Mouse (Mus musculus) forebrain, embryonic 15.5 days (tissue): Measurements from ENCODE around the gene 1810046K07Rik. TPM values are rescaled to one million over a fixed set of nuclear protein-coding genes. Genes with fewer than 3 reads are reported as not detected.
A peak's percentile ranks its signal among the peaks of the same experiment; 100 is the strongest.

ENCODE experiments used
- ATAC-seq: fragments of 200-750 bp; cut with Nextera tagmentation; replicated peaks from 2 replicates; pipeline ENCODE4 v1.8.0; 2017; ENCODE audit warnings: mild to moderate bottlenecking, moderate TSS enrichment, moderate library complexity
- H3K27ac ChIP-seq: fragments of 300-500 bp; sonication (generic); replicated peaks from 2 replicates; pipeline ENCODE4 v1.5.1; 2015; ENCODE audit warnings: mild to moderate bottlenecking, inconsistent platforms
- H3K27me3 ChIP-seq: fragments of 300-500 bp; sonication (generic); 2 replicates; pipeline ENCODE4 v1.6.1; 2015; ENCODE audit warnings: inconsistent platforms
- H3K36me3 ChIP-seq: fragments of 300-500 bp; sonication (generic); 2 replicates; pipeline ENCODE4 v1.6.1; 2015; ENCODE audit warnings: mild to moderate bottlenecking, inconsistent platforms
- H3K4me1 ChIP-seq: fragments of 300-500 bp; sonication (generic); 2 replicates; pipeline ENCODE4 v1.6.1; 2015; ENCODE audit warnings: inconsistent platforms
- H3K4me2 ChIP-seq: fragments of 300-500 bp; sonication (generic); replicated peaks from 2 replicates; pipeline ENCODE4 v1.6.1; 2015; ENCODE audit warnings: mild to moderate bottlenecking, inconsistent platforms
- H3K4me3 ChIP-seq: fragments of 300-500 bp; sonication (generic); 2 replicates; pipeline ENCODE4 v1.5.1; 2015; ENCODE audit warnings: mild to moderate bottlenecking, inconsistent platforms
- H3K9ac ChIP-seq: fragments of 300-500 bp; sonication (generic); replicated peaks from 2 replicates; pipeline ENCODE4 v1.6.1; 2015; ENCODE audit warnings: mild to moderate bottlenecking, inconsistent platforms
- H3K9me3 ChIP-seq: fragments of 300-500 bp; sonication (generic); 2 replicates; pipeline ENCODE4 v1.6.1; 2016; ENCODE audit warnings: inconsistent platforms
- WGBS: fragments of 180-500 bp; shearing (Covaris S2); methylation state at CpG from one replicate; pipeline ENCODE4 v1.1.7; 2015; ENCODE audit warnings: mixed read lengths; 5-methylcytosine and 5-hydroxymethylcytosine counted together
- polyA plus RNA-seq: library from polyadenylated mRNA; unstranded; fragments of >200 nt; fragmentation: Nextera tagmentation; extraction: Ambion mirVana; gene quantifications from 2 replicates; pipeline ENCODE4 v1.2.1, GENCODE M21; 2015

Gene 1810046K07Rik
- polyA plus RNA-seq, 1 experiment from 2014 or later = not detected

GRCm38 (mm10) chr9:51324406-51325065, 4.2 kb downstream of the 1810046K07Rik start:
- no peak for ATAC-seq
- Histone ChIP-seq H3K9me3 (no peaks in the 10 kb centered on the region), H3K4me2 (no peak overlapping the region), H3K36me3 (no peaks in the 10 kb centered on the region), H3K27me3 (no peaks in the 10 kb centered on the region), H3K27ac (no peak overlapping the region), H3K4me1 (no peaks in the 10 kb centered on the region), H3K4me3 (no peak overlapping the region), H3K9ac (no peak overlapping the region)
- 90% methylated on average over 7 of the region's 7 CpGs for WGBS

- WGBS = 98% methylated on average over 1 of the region's 1 CpGs
- Histone ChIP-seq H3K4me3 (no peak overlapping the region), H3K36me3 (no peaks in the 10 kb centered on the region), H3K4me1 (no peaks in the 10 kb centered on the region), H3K9me3 (no peaks in the 10 kb centered on the region), H3K9ac (no peak overlapping the region), H3K27ac (no peak overlapping the region), H3K27me3 (no peaks in the 10 kb centered on the region), H3K4me2 (no peak overlapping the region)
- no peak for ATAC-seq
These were observed 8.6 kb downstream of the 1810046K07Rik start for GRCm38 (mm10) chr9:51320096-51320495.

- 80% methylated on average over 4 of the region's 4 CpGs for WGBS
- Histone ChIP-seq H3K9me3 (no peaks in the 10 kb centered on the region), H3K4me3 (no peak overlapping the region), H3K36me3 (no peaks in the 10 kb centered on the region), H3K9ac (no peak overlapping the region), H3K27me3 (no peaks in the 10 kb centered on the region), H3K27ac (no peak overlapping the region), H3K4me2 (no peak overlapping the region), H3K4me1 (peaks cover 6% of the 10 kb centered on the region; the same call in 1 of the 2 replicates)
- no peak for ATAC-seq
These were observed 10.5 kb downstream of the 1810046K07Rik start for GRCm38 (mm10) chr9:51318246-51318645.

- 92% methylated on average over 4 of the region's 4 CpGs for WGBS
These were observed 11.4 kb downstream of the 1810046K07Rik start for GRCm38 (mm10) chr9:51317322-51317721.

GRCm38 (mm10) chr9:51315402-51316063, 13.2 kb downstream of the 1810046K07Rik start:
- Histone ChIP-seq H3K4me1 (peaks cover 9% of the 10 kb centered on the region), H3K27ac (no peak overlapping the region), H3K4me2 (no peak overlapping the region), H3K4me3 (no peak overlapping the region), H3K27me3 (no peaks in the 10 kb centered on the region), H3K9ac (no peak overlapping the region), H3K9me3 (no peaks in the 10 kb centered on the region), H3K36me3 (no peaks in the 10 kb centered on the region)
- WGBS = 83% methylated on average over 6 of the region's 6 CpGs
- ATAC-seq = no peak

More at GRCm38 (mm10) chr9:51317322-51317721, 11.4 kb downstream of the 1810046K07Rik start:
- ATAC-seq = no peak
- H3K36me3 ChIP-seq = no peaks in the 10 kb centered on the region
- peaks cover 9% of the 10 kb centered on the region for H3K4me1 ChIP-seq
- H3K27ac ChIP-seq = no peak overlapping the region
- no peak overlapping the region for H3K4me2 ChIP-seq
- no peaks in the 10 kb centered on the region for H3K9me3 ChIP-seq
- no peak overlapping the region for H3K9ac ChIP-seq
- no peak overlapping the region for H3K4me3 ChIP-seq
- H3K27me3 ChIP-seq = no peaks in the 10 kb centered on the region

- H3K9ac ChIP-seq = no peak overlapping the region
- no peaks in the 10 kb centered on the region for H3K27me3 ChIP-seq
- no peak overlapping the region for H3K4me3 ChIP-seq
- peaks cover 9% of the 10 kb centered on the region for H3K4me1 ChIP-seq
- H3K27ac ChIP-seq = peak overlapping the region; percentile 32; the same call in 1 of the 2 replicates
- H3K4me2 ChIP-seq = no peak overlapping the region
- WGBS = 57% methylated on average over 18 of the region's 18 CpGs
- peak; percentile 78 for ATAC-seq
- H3K9me3 ChIP-seq = no peaks in the 10 kb centered on the region
- H3K36me3 ChIP-seq = no peaks in the 10 kb centered on the region
These were observed 16.0 kb downstream of the 1810046K07Rik start for GRCm38 (mm10) chr9:51312554-51313317.

GRCm38 (mm10) chr9:51310515-51310914, 18.2 kb downstream of the 1810046K07Rik start:
- peaks cover 14% of the 10 kb centered on the region for H3K4me1 ChIP-seq
- H3K9ac ChIP-seq = no peak overlapping the region
- no peak overlapping the region for H3K4me2 ChIP-seq
- no peak overlapping the region for H3K4me3 ChIP-seq
- no peak for ATAC-seq
- H3K36me3 ChIP-seq = no peaks in the 10 kb centered on the region
- H3K27ac ChIP-seq = no peak overlapping the region
- no peaks in the 10 kb centered on the region for H3K9me3 ChIP-seq
- H3K27me3 ChIP-seq = no peaks in the 10 kb centered on the region
- WGBS = 87% methylated on average over 7 of the region's 7 CpGs

- H3K4me1 ChIP-seq = peaks cover 19% of the 10 kb centered on the region; the same call in 1 of the 2 replicates
- no peaks in the 10 kb centered on the region for H3K27me3 ChIP-seq
- no peak overlapping the region for H3K9ac ChIP-seq
- ATAC-seq = no peak
- no peak overlapping the region for H3K4me3 ChIP-seq
- no peak overlapping the region for H3K4me2 ChIP-seq
- H3K27ac ChIP-seq = no peak overlapping the region
- WGBS = 79% methylated on average over 3 of the region's 3 CpGs
- H3K36me3 ChIP-seq = no peaks in the 10 kb centered on the region
- no peaks in the 10 kb centered on the region for H3K9me3 ChIP-seq
These were observed 22.4 kb downstream of the 1810046K07Rik start for GRCm38 (mm10) chr9:51306351-51306750.

GRCm38 (mm10) chr9:51305146-51305545, 23.6 kb downstream of the 1810046K07Rik start:
- no peak overlapping the region for H3K9ac ChIP-seq
- H3K4me2 ChIP-seq = no peak overlapping the region
- H3K27ac ChIP-seq = peak overlapping the region; percentile 80
- H3K4me3 ChIP-seq = no peak overlapping the region
- no peaks in the 10 kb centered on the region for H3K36me3 ChIP-seq
- H3K4me1 ChIP-seq = peaks cover 19% of the 10 kb centered on the region; the same call in 1 of the 2 replicates
- peak; percentile 61; the same call in 1 of the 2 replicates for ATAC-seq
- WGBS = 46% methylated on average over 3 of the region's 3 CpGs
- no peaks in the 10 kb centered on the region for H3K9me3 ChIP-seq
- no peaks in the 10 kb centered on the region for H3K27me3 ChIP-seq

- no peaks in the 10 kb centered on the region for H3K36me3 ChIP-seq
- no peak overlapping the region for H3K9ac ChIP-seq
- H3K4me1 ChIP-seq = peaks cover 19% of the 10 kb centered on the region; the same call in 1 of the 2 replicates
- H3K9me3 ChIP-seq = no peaks in the 10 kb centered on the region
- no peak overlapping the region for H3K4me3 ChIP-seq
- ATAC-seq = no peak
- no peaks in the 10 kb centered on the region for H3K27me3 ChIP-seq
- WGBS = 76% methylated on average over 5 of the region's 5 CpGs
- H3K4me2 ChIP-seq = no peak overlapping the region
- H3K27ac ChIP-seq = peak overlapping the region; percentile 80; the same call in 1 of the 2 replicates
These were observed 24.7 kb downstream of the 1810046K07Rik start for GRCm38 (mm10) chr9:51303980-51304379.

- ATAC-seq = no peak
- H3K9ac ChIP-seq = no peak overlapping the region
- H3K4me3 ChIP-seq = no peak overlapping the region
- H3K27ac ChIP-seq = no peak overlapping the region
- H3K27me3 ChIP-seq = no peaks in the 10 kb centered on the region
- no peaks in the 10 kb centered on the region for H3K36me3 ChIP-seq
- 86% methylated on average over 8 of the region's 8 CpGs for WGBS
- no peak overlapping the region for H3K4me2 ChIP-seq
- no peaks in the 10 kb centered on the region for H3K4me1 ChIP-seq
- no peaks in the 10 kb centered on the region for H3K9me3 ChIP-seq
These were observed 35.2 kb downstream of the 1810046K07Rik start for GRCm38 (mm10) chr9:51293541-51293940.

- 32% methylated on average over 4 of the region's 4 CpGs for WGBS
These were observed 36.0 kb downstream of the 1810046K07Rik start for GRCm38 (mm10) chr9:51292674-51293073.

More at GRCm38 (mm10) chr9:51292674-51293073, 36.0 kb downstream of the 1810046K07Rik start:
- Histone ChIP-seq H3K36me3 (no peaks in the 10 kb centered on the region), H3K27me3 (no peaks in the 10 kb centered on the region), H3K4me1 (no peaks in the 10 kb centered on the region), H3K27ac (no peak overlapping the region), H3K4me2 (no peak overlapping the region), H3K9me3 (no peaks in the 10 kb centered on the region), H3K4me3 (no peak overlapping the region), H3K9ac (no peak overlapping the region)
- ATAC-seq = peak; percentile 80
